Mouse (Mus musculus) G1E (cell line): ENCODE results near the gene Prune1.

Experiments used
- CTCF ChIP-seq: IDR thresholded peaks from 2 replicates; pipeline ENCODE4 v1.5.1; 2012; ENCODE audit warnings: low read depth, low read length, inconsistent platforms, mixed read lengths
- GATA1 ChIP-seq: IDR thresholded peaks from 2 replicates; pipeline ENCODE4 v1.6.1; 2012; ENCODE audit warnings: borderline replicate concordance, low read length, inconsistent platforms, mixed read lengths

GRCm38 (mm10) chr3:95314486-95315093, 32.7 kb upstream of the Prune1 start, which contains the start of gene Cers2:
- TF ChIP-seq GATA1, result no peak
- no peak for TF ChIP-seq CTCF
